ENCODE assay signal across 17 mouse cellular contexts in genomic region chr12:112540321-112540720, GRCm38 (mm10). TPM values are rescaled to one million over a fixed set of nuclear protein-coding genes. Genes with fewer than 3 reads are reported as not detected.
"Had no signal": no experiment of that assay in that cellular context is flagged by ENCODE, and none has a peak within 500 bp of the region (broad histone marks: within the 10 kb centered on the region; RNA-seq: fewer than 3 reads in every experiment).

No protein-coding gene starts in this region.

- H3K9me3 ChIP-seq: limb, embryonic 10.5 days; liver, embryonic 15.5 days; midbrain, embryonic 15.5 days had no signal

- H3K4me2 ChIP-seq: liver, embryonic 11.5 days; liver, embryonic 15.5 days; midbrain, embryonic 15.5 days had no signal

- DNase-seq: kidney, adult 11 months; kidney, adult 9 months; kidney, postnatal 10 days; kidney, postnatal 4 days; lung, adult 2 months; lung, postnatal 36 days; right cerebral cortex, adult 18-20 months; spleen, adult 18-20 months; thymus, adult 18-20 months; thymus, postnatal 14 days had no signal

- H3K9ac ChIP-seq: liver, embryonic 15.5 days; midbrain, embryonic 15.5 days had no signal

- H3K4me3 ChIP-seq: left cerebral cortex, adult 2 months; limb, embryonic 10.5 days; liver, embryonic 15.5 days; midbrain, embryonic 15.5 days had no signal

- H3K27me3 ChIP-seq: liver, embryonic 15.5 days; midbrain, embryonic 15.5 days had no signal

- H3K27ac ChIP-seq: left cerebral cortex, adult 2 months; limb, embryonic 10.5 days; liver, embryonic 15.5 days had no signal

- ATAC-seq: lung, postnatal 0 days; midbrain, embryonic 15.5 days had no signal

- H3K36me3 ChIP-seq: limb, embryonic 10.5 days; liver, embryonic 15.5 days; midbrain, embryonic 15.5 days had no signal

- H3K4me1 ChIP-seq: liver, embryonic 15.5 days had no signal

RNA-seq across cellular contexts. Expression of gene Tmem179, which starts 23.8 kb away (rescaled TPM):
- total RNA-seq: megakaryocyte progenitor cell, adult 5-6 weeks had no signal
- polyA plus RNA-seq: limb, embryonic 10.5 days; lung, postnatal 0 days had no signal

RNA-seq across cellular contexts. Expression of gene A530016L24Rik, which starts 51.1 kb away (rescaled TPM):
- total RNA-seq: left cerebral cortex, adult 2 months; megakaryocyte progenitor cell, adult 5-6 weeks had no signal
- polyA plus RNA-seq: limb, embryonic 10.5 days; liver, embryonic 15.5 days had no signal
